Mouse (Mus musculus) embryonic fibroblast, embryonic 13.5 days (primary cell): Measurements from ENCODE around the gene Vmn2r21.
"Not testable (repeated sequence)": the region's sequence is repeated elsewhere in the genome, so short reads cannot be mapped to it uniquely, and the experiment has no call there.

ENCODE experiments used
- CTCF ChIP-seq: IDR thresholded peaks from 2 replicates; pipeline ENCODE4 v1.5.1; 2011; ENCODE audit warnings: mild to moderate bottlenecking, control low read depth, low read length, moderate library complexity, borderline replicate concordance; ENCODE audit not compliant: insufficient read depth
- POLR2A ChIP-seq: IDR thresholded peaks from 2 replicates; pipeline ENCODE4 v1.6.1; 2011; ENCODE audit warnings: low read depth, mild to moderate bottlenecking, control low read depth, low read length, moderate library complexity

DNA sequence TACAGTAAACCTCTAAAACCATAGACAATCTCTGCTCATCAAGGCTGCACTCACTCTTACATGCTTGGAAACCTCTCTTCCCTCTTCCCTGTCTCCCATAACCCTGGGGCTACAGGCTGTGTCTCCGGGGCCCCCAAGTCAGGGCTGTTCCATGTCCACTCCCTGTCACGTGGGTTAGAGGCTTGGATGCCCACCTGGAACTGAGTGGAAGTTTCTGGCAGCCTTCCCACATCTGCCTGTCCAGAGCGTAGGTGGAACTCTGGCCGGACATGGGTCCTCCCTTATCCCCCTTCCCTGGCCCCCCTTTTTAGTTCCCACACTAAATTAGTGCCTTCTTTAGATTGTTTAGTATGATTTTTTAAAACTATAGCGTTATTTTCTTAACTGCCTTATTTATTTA, 60.2 kb downstream of the Vmn2r21 start:
- not testable (repeated sequence) for TF ChIP-seq CTCF, POLR2A
